Mouse (Mus musculus): ENCODE results near the gene Aloxe3.

DNA sequence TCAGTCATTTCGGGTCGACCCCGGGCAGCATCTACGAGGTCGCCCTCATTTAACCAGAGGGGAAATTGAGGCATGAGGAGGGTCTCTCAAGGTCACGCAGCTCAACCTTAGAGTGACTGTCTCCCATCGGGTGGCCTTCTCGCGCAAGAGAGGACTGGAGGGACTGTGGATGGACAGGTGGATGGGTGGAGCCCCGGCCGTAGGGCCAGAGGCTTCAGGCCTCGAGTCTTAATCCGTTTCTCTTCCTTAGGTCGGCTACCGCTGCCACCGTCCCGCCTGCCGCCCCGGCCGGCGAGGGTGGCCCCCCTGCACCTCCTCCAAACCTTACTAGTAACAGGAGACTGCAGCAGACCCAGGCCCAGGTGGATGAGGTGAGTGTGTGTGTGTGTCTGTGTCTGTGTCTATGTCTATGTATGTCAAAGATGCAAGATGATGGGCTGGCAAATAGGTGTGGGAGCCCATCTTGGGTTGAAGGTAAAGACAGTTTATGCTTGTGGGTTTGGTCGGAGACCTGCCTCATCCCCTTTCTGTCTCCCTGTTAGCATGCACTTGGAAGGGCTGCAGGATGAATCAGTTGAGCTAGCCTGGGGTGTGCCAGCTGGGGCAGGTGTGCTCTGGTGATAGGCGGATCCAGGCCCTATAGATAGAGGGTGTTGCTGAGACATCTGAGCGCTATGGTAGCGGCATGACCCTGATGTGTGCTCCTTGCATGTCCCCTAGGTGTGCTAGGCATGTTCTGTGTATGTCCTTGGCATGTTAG is 36.7 kb upstream of the Aloxe3 start:
- peak; percentile 83 for TF ChIP-seq TAL1 (IDR thresholded peaks at IDR 0.05; ENCODE audit: low read length)
- peak; percentile 65 for TF ChIP-seq GATA1 (IDR thresholded peaks at IDR 0.05; ENCODE audit: low read length)

Data from erythroblast, embryonic 14.5 days (primary cell).